Mouse (Mus musculus) liver, embryonic 18 days (tissue): ENCODE measurements around the gene Pigq. TPM values are rescaled to one million over a fixed set of nuclear protein-coding genes. Genes with fewer than 3 reads are reported as not detected.

Experiments used
- polyA plus RNA-seq: library from polyadenylated mRNA; depleted of rRNA; stranded (reverse); fragments of >200 nt; gene quantifications from 2 replicates; pipeline ENCODE4 v1.2.3, GENCODE M21; 2012; rRNA removed

Pigq gene
- polyA plus RNA-seq = 123 and 127 TPM in 2 replicates

DNA sequence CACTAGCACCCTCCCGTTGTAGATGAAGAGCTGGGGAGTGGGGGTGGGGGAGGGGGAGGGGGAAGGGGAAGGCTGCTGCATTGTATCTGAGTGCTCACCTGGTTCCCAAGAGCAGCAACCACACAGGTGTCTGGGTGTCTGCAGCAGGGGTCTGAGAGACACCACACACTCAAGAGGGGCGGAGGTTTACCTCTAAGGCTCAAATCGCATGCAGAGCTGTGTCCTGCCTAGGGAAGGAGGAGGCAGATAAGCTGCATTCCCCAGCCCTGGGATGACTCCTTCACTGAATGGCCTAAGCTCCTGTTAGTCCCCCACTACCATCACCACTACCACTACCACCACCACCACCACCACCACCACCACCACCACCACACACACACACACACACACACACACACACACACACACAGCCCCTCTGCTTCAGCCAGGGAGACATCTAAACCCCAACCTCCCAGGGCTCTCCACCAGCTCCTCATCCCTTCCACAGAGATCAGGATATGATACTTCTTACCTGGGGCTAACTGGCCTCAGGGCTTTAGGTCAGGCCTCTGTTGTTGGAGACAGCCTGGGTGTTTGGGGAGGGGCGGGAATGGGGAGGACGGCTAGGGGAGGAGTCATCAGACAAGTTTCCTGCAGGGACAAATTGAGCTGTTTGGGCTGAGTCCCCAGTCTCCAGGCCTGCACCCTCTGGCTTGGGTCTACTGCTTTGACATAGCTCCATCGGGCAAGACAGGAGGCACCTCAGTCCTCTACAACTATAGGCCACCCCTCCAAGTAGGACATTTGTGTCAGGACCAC lies at the start of gene Pigq, which contains the start of gene Nhlrc4:
Gene Pigq (minus strand): TSS at position 571 of the 798 bp plus-strand sequence.
Gene Nhlrc4 (minus strand): TSS at position 596 of the 798 bp plus-strand sequence.

DNA sequence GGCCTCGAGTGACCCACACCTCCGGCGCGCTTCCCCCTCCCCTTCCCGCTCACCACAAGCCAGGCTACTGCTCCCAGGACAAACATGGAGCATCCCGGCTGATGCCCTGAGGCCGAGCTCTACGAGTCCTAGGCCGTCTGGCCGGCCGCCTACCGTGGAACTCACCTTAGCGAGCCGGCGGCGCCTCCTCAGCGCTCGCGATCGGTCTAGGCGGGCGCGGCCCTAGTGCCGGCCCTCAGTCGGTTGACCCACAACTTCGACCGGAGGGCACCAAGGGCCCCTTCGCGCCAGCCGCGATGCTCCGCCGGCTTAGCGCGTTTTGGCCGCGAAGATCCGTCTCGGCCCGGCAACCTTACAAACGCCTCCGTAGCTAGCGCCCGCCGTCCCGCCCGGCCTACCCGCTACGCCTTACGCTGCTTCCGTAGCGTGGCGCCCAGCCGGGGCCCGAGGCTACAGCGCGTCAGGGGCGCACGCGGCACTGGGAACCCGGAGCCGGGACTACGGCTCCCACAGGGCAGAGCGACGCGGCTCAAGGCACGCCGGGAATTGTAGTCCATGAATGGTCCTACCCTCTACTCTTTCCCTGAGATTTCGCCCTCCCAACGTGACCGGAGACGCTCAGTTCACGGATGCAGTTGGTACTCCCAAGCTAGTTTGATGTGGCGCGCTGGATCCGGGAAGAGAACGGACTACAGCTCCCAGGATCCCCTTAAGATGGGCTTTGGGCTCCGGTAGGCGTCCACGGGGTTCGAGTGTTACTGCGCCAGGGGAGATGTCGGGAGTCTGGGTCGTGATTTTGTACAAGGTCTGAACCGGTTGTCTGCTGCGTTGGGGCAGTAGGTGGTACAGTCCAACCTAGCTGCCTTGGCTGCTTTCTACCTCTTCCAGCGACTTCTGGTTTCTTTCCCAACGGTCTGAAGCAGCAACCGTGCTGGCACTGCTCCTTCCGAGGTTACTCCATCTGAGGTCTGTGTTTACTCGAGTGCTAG lies 40.9 kb upstream of the Pigq start, which contains the start of gene Capn15:
Gene Capn15 (minus strand): TSS at position 491 of the 989 bp plus-strand sequence.

DNA sequence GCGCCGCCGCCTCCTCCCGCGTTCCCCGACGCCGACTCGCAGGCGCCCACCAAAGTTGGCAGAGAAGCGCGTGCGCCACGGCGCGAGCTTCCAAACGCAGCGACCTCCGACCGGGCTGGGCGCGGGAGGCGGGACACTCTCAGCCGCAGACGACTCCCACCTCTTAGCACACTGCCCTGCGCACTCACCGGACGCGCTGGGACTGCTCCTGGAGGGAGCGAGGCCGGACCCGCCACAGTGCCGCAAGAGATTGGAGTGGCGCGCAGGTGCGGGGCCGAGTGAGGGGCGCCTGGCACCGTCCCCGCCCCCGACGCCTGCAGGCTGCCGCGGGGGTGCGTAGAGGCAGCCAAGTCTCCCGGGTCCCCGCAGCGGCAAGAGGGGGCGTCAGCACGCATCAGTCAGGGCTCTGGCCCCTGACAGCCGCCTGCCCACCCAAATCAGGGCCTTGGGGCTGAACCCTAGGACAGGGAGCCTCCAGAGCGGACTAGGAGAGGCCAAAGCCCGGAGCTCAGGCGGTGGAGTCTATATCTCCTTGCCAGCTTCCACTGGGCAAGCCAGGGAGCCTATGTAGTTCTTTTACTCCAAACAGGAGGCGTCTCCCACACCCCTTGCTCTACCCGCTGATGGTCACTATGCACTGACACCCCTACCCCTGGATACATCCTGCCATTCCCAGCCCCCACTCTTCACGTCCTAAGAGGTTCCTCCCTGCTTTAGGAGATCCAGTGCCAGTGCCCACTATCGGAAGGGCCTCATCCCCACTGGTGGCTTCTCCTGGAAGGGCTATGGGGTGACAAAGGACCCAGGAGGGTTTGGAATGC lies 7.3 kb upstream of the Pigq start, which contains the start of gene A930017K11Rik:
Gene A930017K11Rik (minus strand): TSS at position 763 of the 821 bp plus-strand sequence.

DNA sequence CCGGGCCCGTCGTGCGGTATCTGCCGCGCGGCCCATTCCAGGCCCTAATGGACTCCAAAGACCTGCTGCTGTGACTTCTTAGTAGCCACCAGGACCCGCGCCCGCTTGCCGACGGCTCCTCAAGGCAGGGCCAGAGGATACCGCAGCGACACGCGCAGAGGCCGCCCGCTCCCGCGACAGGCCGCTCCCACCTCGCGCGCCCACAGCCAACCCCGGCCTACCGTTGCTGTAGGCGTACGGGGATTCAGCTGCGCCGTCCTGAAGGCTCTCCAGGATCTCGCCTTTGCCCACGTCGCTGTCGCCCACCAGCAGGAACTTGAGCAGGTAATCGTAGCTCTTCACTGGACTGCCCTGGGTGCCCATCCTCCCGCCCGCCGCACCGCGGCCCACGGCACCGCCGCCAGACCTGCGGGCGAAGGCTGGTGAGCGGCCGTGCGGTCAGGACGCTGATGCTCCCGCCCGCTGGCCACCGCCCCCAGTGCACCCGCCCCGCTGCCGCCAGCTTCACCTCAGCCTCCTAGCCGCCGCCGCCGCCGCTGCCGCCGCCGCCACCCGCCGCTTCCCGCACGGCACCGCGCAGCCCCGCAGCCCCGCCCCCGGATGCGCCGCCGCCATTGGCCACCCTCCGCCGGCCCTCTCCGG lies 25.5 kb downstream of the Pigq start, which contains the start of gene Rab40c:
Gene Rab40c (minus strand): TSS at position 584 of the 642 bp plus-strand sequence.

DNA sequence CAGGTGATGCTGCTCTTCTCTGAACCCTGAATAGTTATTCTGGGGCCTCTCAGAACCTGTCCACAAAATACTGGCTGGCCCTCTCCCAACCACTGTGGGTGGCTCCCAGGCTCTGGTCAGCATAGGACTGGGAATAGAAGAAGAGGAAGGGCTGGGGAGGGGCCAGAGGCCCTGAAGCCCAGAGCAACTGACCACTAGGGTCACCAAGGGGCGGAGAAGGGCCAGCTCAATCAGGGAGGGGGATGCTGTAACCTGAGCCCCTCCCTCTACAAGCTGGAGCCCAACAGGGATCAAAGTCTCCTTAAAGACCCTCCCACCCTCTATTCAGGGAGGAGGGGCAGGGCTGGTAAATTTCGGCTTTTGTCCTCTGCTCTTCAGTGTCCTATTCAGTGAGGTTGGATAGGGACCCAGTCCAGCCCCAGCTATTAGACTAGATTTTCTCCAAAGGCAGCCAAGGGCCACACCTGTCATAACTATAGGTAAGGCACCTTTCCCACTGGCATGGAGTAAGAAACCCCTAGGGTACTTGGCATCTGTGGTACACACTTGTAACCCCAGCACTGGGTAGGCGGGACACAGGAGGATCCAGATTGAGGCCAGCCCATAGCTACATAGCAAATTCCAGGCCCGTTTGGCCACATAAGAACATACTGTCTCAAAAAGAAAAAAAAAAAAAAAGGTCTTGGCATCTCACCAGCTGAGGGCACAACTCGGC lies 64.4 kb downstream of the Pigq start, which contains the start of gene Wfikkn1:
Gene Wfikkn1 (minus strand): TSS at position 663 of the 715 bp plus-strand sequence.

Other genes with a start within 250 kb of the Pigq start
- 0.05 TPM in 1 of 2 replicates, not detected in the other for gene Gng13, start 227.8 kb downstream of the Pigq start, polyA plus RNA-seq
- 5.2 and 6.8 TPM in 2 replicates for gene Chtf18, start 217.5 kb downstream of the Pigq start, polyA plus RNA-seq
- gene Rpusd1, start 217.3 kb downstream of the Pigq start, polyA plus RNA-seq = 7.9 and 8.1 TPM in 2 replicates
- gene Mslnl, start 208.9 kb downstream of the Pigq start, polyA plus RNA-seq = not detected in 2 replicates
- gene Msln, start 190.6 kb downstream of the Pigq start, polyA plus RNA-seq = 8.0 and 9.1 TPM in 2 replicates
- 10.9 and 12.1 TPM in 2 replicates for gene Narfl, start 171.2 kb downstream of the Pigq start, polyA plus RNA-seq
- gene Haghl, start 159.3 kb downstream of the Pigq start, polyA plus RNA-seq = 7.7 and 9.7 TPM in 2 replicates
- 0.01 and 0.02 TPM in 2 replicates for gene Ccdc78, start 158.4 kb downstream of the Pigq start, polyA plus RNA-seq
- gene Fam173a, start 152.0 kb downstream of the Pigq start, polyA plus RNA-seq = 45.0 and 49.0 TPM in 2 replicates
- gene AC134908.4, start 149.3 kb downstream of the Pigq start, polyA plus RNA-seq = not detected in 2 replicates
- gene Metrn, start 147.8 kb downstream of the Pigq start, polyA plus RNA-seq = 13.1 and 16.2 TPM in 2 replicates
- 0.08 TPM in 2 replicates for gene Fbxl16, start 135.9 kb downstream of the Pigq start, polyA plus RNA-seq
- 14.1 and 15.5 TPM in 2 replicates for gene Wdr24, start 121.3 kb downstream of the Pigq start, polyA plus RNA-seq
- 22.4 and 24.2 TPM in 2 replicates for gene Jmjd8, start 116.1 kb downstream of the Pigq start, polyA plus RNA-seq
- gene Stub1, start 111.5 kb downstream of the Pigq start, polyA plus RNA-seq = 82.1 and 92.4 TPM in 2 replicates
- gene Rhbdl1, start 107.6 kb downstream of the Pigq start, polyA plus RNA-seq = 1.3 and 2.0 TPM in 2 replicates
- gene Gm20683, start 103.2 kb downstream of the Pigq start, polyA plus RNA-seq = 2.9 and 3.8 TPM in 2 replicates
- 28.3 and 35.9 TPM in 2 replicates for gene Rhot2, start 100.1 kb downstream of the Pigq start, polyA plus RNA-seq
- 8.8 and 9.9 TPM in 2 replicates for gene Wdr90, start 83.4 kb downstream of the Pigq start, polyA plus RNA-seq
- gene Mcrip2, start 76.2 kb downstream of the Pigq start, polyA plus RNA-seq = 34.5 and 45.2 TPM in 2 replicates
- gene Mettl26, start 69.9 kb downstream of the Pigq start, polyA plus RNA-seq = 61.8 and 63.8 TPM in 2 replicates
- gene Wfikkn1, start 64.1 kb downstream of the Pigq start, polyA plus RNA-seq = 0.13 and 0.16 TPM in 2 replicates
- gene Rab40c, start 25.2 kb downstream of the Pigq start, polyA plus RNA-seq = 8.7 and 11.1 TPM in 2 replicates
- 2.6 and 3.4 TPM in 2 replicates for gene Nhlrc4, start within 50 bp of the Pigq start, polyA plus RNA-seq
- 0.03 and 0.04 TPM in 2 replicates for gene A930017K11Rik, start 7.6 kb upstream of the Pigq start, polyA plus RNA-seq
- 5.2 and 6.5 TPM in 2 replicates for gene Capn15, start 40.9 kb upstream of the Pigq start, polyA plus RNA-seq
- gene Rab11fip3, start 124.6 kb upstream of the Pigq start, polyA plus RNA-seq = 4.6 and 4.8 TPM in 2 replicates
- gene Decr2, start 145.4 kb upstream of the Pigq start, polyA plus RNA-seq = 55.4 and 64.8 TPM in 2 replicates
- 22.5 and 23.4 TPM in 2 replicates for gene Nme4, start 150.7 kb upstream of the Pigq start, polyA plus RNA-seq
- 5.3 and 5.6 TPM in 2 replicates for gene Tmem8, start 168.4 kb upstream of the Pigq start, polyA plus RNA-seq
- 49.0 and 50.7 TPM in 2 replicates for gene Mrpl28, start 178.6 kb upstream of the Pigq start, polyA plus RNA-seq
- gene Axin1, start 193.8 kb upstream of the Pigq start, polyA plus RNA-seq = 6.6 and 7.6 TPM in 2 replicates